19 mouse cellular contexts compared by ENCODE assay signal in the genomic region with DNA sequence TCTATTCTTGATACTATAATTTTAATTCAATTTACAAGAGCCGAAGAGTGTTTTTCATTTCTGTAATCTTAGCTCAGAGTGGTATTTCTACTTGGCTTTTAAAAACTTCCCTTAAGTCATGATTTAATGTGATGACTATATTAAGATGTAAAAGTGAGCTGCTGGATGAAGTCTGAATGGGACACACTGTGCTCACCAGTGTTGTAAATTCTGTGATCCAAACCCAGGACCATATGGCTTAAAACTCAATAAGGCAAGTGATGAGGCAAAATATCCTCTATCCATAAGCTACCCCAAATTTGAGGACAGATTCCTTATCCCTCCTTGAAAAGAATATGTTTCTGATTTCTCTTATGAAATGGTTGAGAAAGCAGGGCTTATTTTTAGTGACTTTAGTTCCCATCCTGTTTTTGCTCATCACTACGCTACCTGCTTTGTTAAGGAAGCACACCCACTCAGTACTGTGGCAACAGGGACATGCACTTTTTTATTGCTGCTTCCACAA.
A peak's percentile ranks its signal among the peaks of the same experiment; 100 is the strongest.
DNase-seq lines count a peak whose midpoint lies in the region; TF ChIP-seq lines count a peak whose summit lies in the region.
"Had no signal": no experiment of that assay in that cellular context is flagged by ENCODE, and none has a peak within 500 bp of the region (broad histone marks: within the 10 kb centered on the region; RNA-seq: fewer than 3 reads in every experiment).

No protein-coding gene starts in this region.

- no peak for TF ChIP-seq CTCF in left cerebral cortex, adult 2 months (IDR thresholded peaks at IDR 0.05)

- no peak overlapping the region for H3K4me3 ChIP-seq in left cerebral cortex, adult 2 months
- H3K4me3 ChIP-seq: embryonic facial prominence, embryonic 12.5 days; forebrain, embryonic 12.5 days; heart, embryonic 13.5 days; hindbrain, embryonic 15.5 days had no signal

- peak; percentile 3 to 5 for DNase-seq in frontal cortex, postnatal 36 days (ENCODE audit: low spot score in 2 of 2)
- no peak for DNase-seq in frontal cortex, postnatal 10 days (ENCODE audit: low spot score in 2 of 2)
- peak; percentile 6 for DNase-seq in left cerebral cortex, adult 11 months (ENCODE audit: low spot score)
- DNase-seq in left cerebral cortex, adult 2 months (ENCODE audit: extremely low spot score in 1 of 2, low spot score in 2 of 2), result no peak
- peak; percentile 58 for DNase-seq in brain, adult 2 months (ENCODE audit: low read depth, low spot score)
- peak; percentile 26 for DNase-seq in brain, embryonic 18.5 days (ENCODE audit: low read depth, low spot score)
- DNase-seq in cerebellum, adult 8-10 months, result no peak
- DNase-seq: adrenal gland, adult 2 months; adrenal gland, postnatal 25 days; cerebellum, adult 11 months; cerebellum, adult 9-10 months; cerebellum, postnatal 25 days; gastrocnemius, postnatal 36 days; heart, adult 11 months; heart, postnatal 36 days had no signal

- no peak overlapping the region for H3K27ac ChIP-seq in left cerebral cortex, adult 2 months
- H3K27ac ChIP-seq: embryonic facial prominence, embryonic 12.5 days; forebrain, embryonic 12.5 days; heart, embryonic 13.5 days; hindbrain, embryonic 15.5 days had no signal

- intact Hi-C loops in left cerebral cortex, adult 2 months (cut with DNase I), result loop anchor here (10.0 kb wide), 1 partner anchor 393 kb away; no protein-coding TSS in a partner anchor

Comparison
In these comparisons a context has a peak if more than half of its experiments do, and no peak if none do; other contexts are left out.
1. DNase-seq: peak in frontal cortex, postnatal 36 days (2 of 2), left cerebral cortex, adult 11 months (single experiment), brain, adult 2 months (single experiment) and brain, embryonic 18.5 days (single experiment); none in frontal cortex, postnatal 10 days (0 of 2), left cerebral cortex, adult 2 months (0 of 2) and cerebellum, adult 8-10 months (single experiment).